Mouse (Mus musculus) forebrain, embryonic 15.5 days (tissue): ENCODE measurements around the gene Sympk. TPM values are rescaled to one million over a fixed set of nuclear protein-coding genes. Genes with fewer than 3 reads are reported as not detected.

Experiments
- ATAC-seq: fragments of 200-750 bp; cut with Nextera tagmentation; replicated peaks from 2 replicates; pipeline ENCODE4 v1.8.0; 2017; ENCODE audit warnings: mild to moderate bottlenecking, moderate TSS enrichment, moderate library complexity
- H3K27ac ChIP-seq: fragments of 300-500 bp; sonication (generic); replicated peaks from 2 replicates; pipeline ENCODE4 v1.5.1; 2015; ENCODE audit warnings: mild to moderate bottlenecking, inconsistent platforms
- H3K27me3 ChIP-seq: fragments of 300-500 bp; sonication (generic); 2 replicates; pipeline ENCODE4 v1.6.1; 2015; ENCODE audit warnings: inconsistent platforms
- H3K36me3 ChIP-seq: fragments of 300-500 bp; sonication (generic); 2 replicates; pipeline ENCODE4 v1.6.1; 2015; ENCODE audit warnings: mild to moderate bottlenecking, inconsistent platforms
- H3K4me1 ChIP-seq: fragments of 300-500 bp; sonication (generic); 2 replicates; pipeline ENCODE4 v1.6.1; 2015; ENCODE audit warnings: inconsistent platforms
- H3K4me2 ChIP-seq: fragments of 300-500 bp; sonication (generic); replicated peaks from 2 replicates; pipeline ENCODE4 v1.6.1; 2015; ENCODE audit warnings: mild to moderate bottlenecking, inconsistent platforms
- H3K4me3 ChIP-seq: fragments of 300-500 bp; sonication (generic); 2 replicates; pipeline ENCODE4 v1.5.1; 2015; ENCODE audit warnings: mild to moderate bottlenecking, inconsistent platforms
- H3K9ac ChIP-seq: fragments of 300-500 bp; sonication (generic); replicated peaks from 2 replicates; pipeline ENCODE4 v1.6.1; 2015; ENCODE audit warnings: mild to moderate bottlenecking, inconsistent platforms
- H3K9me3 ChIP-seq: fragments of 300-500 bp; sonication (generic); 2 replicates; pipeline ENCODE4 v1.6.1; 2016; ENCODE audit warnings: inconsistent platforms
- WGBS: fragments of 180-500 bp; shearing (Covaris S2); methylation state at CpG from one replicate; pipeline ENCODE4 v1.1.7; 2015; ENCODE audit warnings: mixed read lengths; 5-methylcytosine and 5-hydroxymethylcytosine counted together
- polyA plus RNA-seq: library from polyadenylated mRNA; unstranded; fragments of >200 nt; fragmentation: Nextera tagmentation; extraction: Ambion mirVana; gene quantifications from 2 replicates; pipeline ENCODE4 v1.2.1, GENCODE M21; 2015

Sympk gene
- polyA plus RNA-seq, 1 experiment from 2014 or later = 35.4 TPM

DNA sequence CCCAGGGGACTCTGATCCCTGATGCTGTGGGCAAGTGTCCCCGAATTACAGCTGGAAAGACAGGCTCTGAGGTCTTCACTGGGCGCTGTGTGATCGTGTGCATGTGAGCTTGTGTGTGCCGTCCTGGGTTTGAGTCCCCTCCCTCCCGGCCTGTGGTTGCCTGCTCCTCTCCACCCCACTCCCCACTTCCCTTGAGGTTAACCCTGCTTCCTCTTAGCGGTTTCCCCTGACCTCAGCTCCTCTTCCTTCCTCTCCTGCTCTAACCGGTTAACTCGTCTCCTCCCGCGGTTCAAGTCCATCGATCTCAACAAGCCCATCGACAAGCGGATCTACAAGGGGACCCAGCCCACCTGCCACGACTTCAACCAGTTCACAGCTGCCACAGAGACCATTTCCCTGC is 53.6 kb downstream of the Sympk start:
- 84% methylated on average over 14 of the region's 14 CpGs for WGBS
- Histone ChIP-seq H3K9me3 (no peaks in the 10 kb centered on the region), H3K4me2 (peak overlapping the region; percentile 97), H3K27me3 (no peaks in the 10 kb centered on the region), H3K27ac (no peak overlapping the region), H3K9ac (no peak overlapping the region), H3K4me1 (peaks cover 23% of the 10 kb centered on the region), H3K36me3 (peaks cover 47% of the 10 kb centered on the region), H3K4me3 (peak overlapping the region; percentile 95)
- no peak for ATAC-seq

DNA sequence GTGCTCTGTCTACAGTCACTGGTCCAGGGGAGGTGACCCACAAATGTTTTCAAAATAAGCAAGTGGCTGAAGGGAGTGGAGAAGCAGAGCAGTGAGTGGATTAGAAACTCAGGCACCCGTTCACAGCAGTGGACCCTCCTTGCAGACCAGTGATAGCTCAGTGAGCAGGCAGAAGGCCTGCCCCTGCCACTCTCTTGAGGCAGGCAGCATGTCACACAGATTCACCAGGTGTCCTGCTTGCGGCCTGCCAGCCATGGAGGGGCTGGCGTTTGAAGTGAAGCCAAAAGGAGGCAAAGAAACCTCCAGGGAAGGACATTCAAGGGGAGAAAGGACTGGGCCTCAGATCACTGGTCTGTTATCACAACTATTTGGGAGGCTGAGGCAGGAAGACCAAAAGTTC is 54.6 kb downstream of the Sympk start:
- Histone ChIP-seq H3K9ac (no peak overlapping the region), H3K27me3 (no peaks in the 10 kb centered on the region), H3K9me3 (no peaks in the 10 kb centered on the region), H3K4me2 (no peak overlapping the region), H3K27ac (no peak overlapping the region), H3K36me3 (peaks cover 52% of the 10 kb centered on the region), H3K4me1 (peaks cover 23% of the 10 kb centered on the region), H3K4me3 (no peak overlapping the region)
- no peak for ATAC-seq
- WGBS = 81% methylated on average over 3 of the region's 3 CpGs

DNA sequence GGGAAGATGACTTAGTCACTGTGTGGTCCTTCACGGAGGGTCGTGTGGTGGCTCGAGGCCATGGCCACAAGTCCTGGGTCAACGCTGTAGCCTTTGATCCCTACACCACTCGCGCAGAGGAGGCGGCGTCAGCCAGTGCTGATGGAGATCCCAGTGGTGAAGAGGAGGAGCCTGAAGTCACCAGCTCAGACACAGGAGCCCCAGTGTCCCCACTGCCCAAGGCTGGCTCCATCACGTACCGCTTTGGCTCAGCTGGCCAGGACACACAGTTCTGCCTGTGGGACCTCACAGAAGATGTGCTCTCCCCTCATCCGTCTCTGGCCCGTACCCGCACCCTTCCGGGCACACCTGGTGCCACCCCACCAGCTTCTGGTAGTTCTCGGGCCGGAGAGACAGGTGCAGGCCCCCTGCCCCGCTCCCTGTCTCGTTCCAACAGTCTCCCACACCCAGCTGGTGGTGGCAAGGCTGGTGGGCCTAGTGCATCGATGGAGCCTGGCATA is 56.3 kb downstream of the Sympk start:
- Histone ChIP-seq H3K4me1 (peaks cover 18% of the 10 kb centered on the region), H3K27me3 (no peaks in the 10 kb centered on the region), H3K27ac (no peak overlapping the region), H3K4me2 (no peak overlapping the region), H3K9me3 (no peaks in the 10 kb centered on the region), H3K4me3 (no peak overlapping the region), H3K36me3 (peaks cover 52% of the 10 kb centered on the region), H3K9ac (no peak overlapping the region)
- ATAC-seq = no peak
- 91% methylated on average over 19 of the region's 19 CpGs for WGBS

DNA sequence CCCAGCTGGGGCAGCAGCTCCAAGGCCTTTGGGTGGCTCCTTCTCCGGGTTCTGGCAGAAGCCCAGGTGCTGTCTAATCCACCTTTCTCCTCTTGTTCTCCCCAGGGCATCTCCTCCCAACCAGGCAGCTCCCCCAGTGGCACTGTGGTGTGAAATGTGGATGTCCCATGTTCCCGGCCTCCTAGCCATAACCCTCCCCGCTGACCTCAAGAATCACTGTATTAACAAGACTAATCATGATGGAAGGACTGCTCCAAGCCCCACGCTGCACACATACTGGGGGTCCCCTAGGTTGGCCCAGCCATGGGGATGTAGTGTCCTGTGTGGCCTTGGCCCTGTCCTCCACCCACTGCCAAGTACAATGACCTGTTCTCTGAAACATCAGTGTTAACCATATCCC is 58.0 kb downstream of the Sympk start:
- no peak for ATAC-seq
- WGBS = 92% methylated on average over 4 of the region's 4 CpGs
- Histone ChIP-seq H3K9ac (no peak overlapping the region), H3K4me2 (no peak overlapping the region), H3K27me3 (no peaks in the 10 kb centered on the region), H3K4me1 (peaks cover 11% of the 10 kb centered on the region), H3K36me3 (peaks cover 52% of the 10 kb centered on the region), H3K27ac (no peak overlapping the region), H3K4me3 (no peak overlapping the region), H3K9me3 (no peaks in the 10 kb centered on the region)

DNA sequence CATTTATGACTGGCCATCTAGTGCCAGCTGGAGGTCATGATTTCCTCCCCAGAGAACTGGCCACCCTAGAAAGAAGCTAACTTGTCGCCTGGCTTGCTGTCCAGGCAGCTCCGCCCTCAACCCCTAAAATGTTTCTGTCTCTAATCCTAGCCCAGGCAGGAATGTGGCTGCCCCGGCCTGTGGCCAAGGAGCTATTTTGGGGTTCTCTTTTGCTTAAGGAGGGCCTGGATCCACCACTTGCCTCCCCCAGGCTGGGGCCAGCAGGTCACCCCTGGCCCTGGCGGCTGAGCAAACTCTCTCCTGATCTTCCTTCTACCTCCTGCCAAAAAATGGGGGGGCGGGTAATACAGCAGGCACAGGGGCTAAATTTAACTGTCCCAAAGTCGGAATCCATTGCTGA is 58.9 kb downstream of the Sympk start:
- no peaks in the 10 kb centered on the region for H3K27me3 ChIP-seq
- ATAC-seq = no peak
- no peaks in the 10 kb centered on the region for H3K9me3 ChIP-seq
- peaks cover 1% of the 10 kb centered on the region; the same call in 1 of the 2 replicates for H3K4me1 ChIP-seq
- no peak overlapping the region for H3K9ac ChIP-seq
- H3K4me2 ChIP-seq = no peak overlapping the region
- 67% methylated on average over 6 of the region's 6 CpGs for WGBS
- no peak overlapping the region for H3K4me3 ChIP-seq
- H3K27ac ChIP-seq = no peak overlapping the region
- peaks cover 54% of the 10 kb centered on the region for H3K36me3 ChIP-seq

DNA sequence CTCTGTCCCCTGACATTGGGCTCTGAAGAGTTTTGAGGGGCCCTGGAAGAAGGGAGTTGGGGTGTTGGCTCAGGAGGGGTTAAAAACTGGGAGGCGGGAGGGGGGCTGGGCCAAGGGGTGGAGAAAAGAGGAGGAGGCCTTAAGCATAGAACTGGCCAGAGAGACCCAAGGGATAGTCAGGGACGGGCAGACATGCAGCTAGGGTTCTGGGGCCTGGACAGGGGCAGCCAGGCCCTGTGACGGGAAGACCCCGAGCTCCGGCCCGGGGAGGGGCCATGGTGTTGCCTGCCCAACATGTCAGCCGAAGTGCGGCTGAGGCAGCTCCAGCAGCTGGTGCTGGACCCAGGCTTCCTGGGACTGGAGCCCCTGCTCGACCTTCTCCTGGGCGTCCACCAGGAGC is 59.5 kb downstream of the Sympk start, which contains the start of gene Dmpk:
Dmpk (plus strand) TSS at position 149 of the 400 bp plus-strand sequence.
- no peak for ATAC-seq
- H3K9ac ChIP-seq = no peak within 1 kb of the TSS
- WGBS = 47% methylated on average over 10 of the region's 10 CpGs
- no peak within 1 kb of the TSS for H3K27ac ChIP-seq
- no peak within 1 kb of the TSS for H3K4me3 ChIP-seq
- H3K9me3 ChIP-seq = no peaks in the 10 kb centered on the region
- no peaks in the 10 kb centered on the region for H3K27me3 ChIP-seq
- H3K4me2 ChIP-seq = no peak within 1 kb of the TSS
- no peaks in the 10 kb centered on the region for H3K4me1 ChIP-seq
- H3K36me3 ChIP-seq = peaks cover 54% of the 10 kb centered on the region

DNA sequence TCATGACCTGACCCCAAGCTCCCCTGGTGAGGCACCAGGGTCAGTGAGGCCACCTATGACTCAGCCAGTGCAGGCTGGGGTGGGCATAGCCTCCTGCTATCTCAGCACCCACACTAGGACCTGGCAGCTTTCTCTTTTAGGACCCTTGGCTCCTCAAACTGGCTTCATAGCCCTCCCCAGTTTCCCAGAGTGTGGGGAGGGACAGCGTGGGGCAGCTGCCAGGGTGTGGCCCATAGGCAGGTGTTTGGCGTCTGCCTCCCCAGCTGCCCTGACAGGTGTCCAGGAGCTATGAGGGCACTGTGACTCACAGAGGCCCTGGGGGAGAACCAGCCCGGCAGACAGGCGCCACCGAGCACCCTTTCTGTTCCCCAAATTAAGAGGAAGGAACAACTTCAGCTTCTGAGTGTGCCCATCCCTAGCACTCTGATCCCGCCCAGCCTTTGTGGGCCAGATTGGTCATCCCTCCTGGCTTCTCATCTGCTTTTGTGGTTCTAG is 60.1 kb downstream of the Sympk start:
- Histone ChIP-seq H3K9ac (no peak overlapping the region), H3K4me3 (no peak overlapping the region), H3K27ac (no peak overlapping the region), H3K9me3 (no peaks in the 10 kb centered on the region), H3K4me1 (no peaks in the 10 kb centered on the region), H3K36me3 (peaks cover 51% of the 10 kb centered on the region), H3K4me2 (no peak overlapping the region), H3K27me3 (no peaks in the 10 kb centered on the region)
- ATAC-seq = no peak
- 79% methylated on average over 6 of the region's 6 CpGs for WGBS

DNA sequence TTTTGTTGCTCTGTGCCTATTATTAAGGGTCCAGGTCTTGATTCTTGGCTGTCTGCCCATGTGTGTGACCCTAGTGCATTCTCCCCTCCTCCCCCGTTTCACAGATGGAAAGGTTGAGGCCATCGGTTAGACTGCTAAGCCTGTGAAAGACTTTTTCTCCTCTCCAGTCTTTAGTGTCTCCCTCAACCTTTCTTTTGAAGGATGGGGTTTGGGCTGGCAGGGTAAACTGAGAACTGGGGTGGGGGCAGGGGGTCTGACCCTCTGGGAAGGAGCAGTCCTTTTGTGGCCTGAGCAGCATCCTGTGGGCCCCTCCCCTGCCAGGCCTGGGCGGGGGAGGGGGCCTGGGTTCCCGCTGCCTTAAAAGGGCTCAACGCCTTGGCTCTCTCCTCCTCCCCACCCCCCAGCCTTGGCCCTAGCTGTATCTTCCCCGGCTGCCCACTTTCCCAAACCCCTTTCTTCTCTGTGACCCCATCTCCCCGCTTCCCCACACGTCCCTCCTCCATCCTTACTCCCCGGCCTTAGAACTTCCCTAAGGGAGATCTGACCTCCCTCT is 60.8 kb downstream of the Sympk start:
- no peaks in the 10 kb centered on the region for H3K9me3 ChIP-seq
- no peak overlapping the region for H3K27ac ChIP-seq
- H3K4me3 ChIP-seq = no peak overlapping the region
- no peak overlapping the region for H3K9ac ChIP-seq
- no peaks in the 10 kb centered on the region for H3K4me1 ChIP-seq
- ATAC-seq = no peak
- H3K4me2 ChIP-seq = no peak overlapping the region
- no peaks in the 10 kb centered on the region for H3K27me3 ChIP-seq
- WGBS = 34% methylated on average over 9 of the region's 9 CpGs
- H3K36me3 ChIP-seq = peaks cover 45% of the 10 kb centered on the region

DNA sequence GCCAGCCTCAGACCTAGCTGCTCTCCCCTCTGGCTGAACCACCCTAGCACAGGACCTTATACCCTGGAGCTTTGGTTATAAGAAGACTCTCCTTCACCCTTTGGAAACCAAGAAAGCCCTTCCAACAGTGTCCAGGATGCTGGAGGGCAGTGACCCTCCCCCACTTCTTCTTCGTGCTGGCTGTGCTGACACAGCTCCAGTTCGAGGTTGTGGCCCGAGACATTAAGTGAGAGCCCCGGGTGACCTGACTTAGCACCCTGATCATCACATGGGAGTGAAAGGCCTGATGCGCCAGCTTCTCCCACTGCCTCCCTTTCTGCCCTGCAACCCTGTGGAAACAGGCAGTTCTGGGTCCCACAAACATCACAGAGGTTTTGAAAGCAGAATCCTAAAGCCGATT is 61.3 kb downstream of the Sympk start:
- Histone ChIP-seq H3K4me3 (no peak overlapping the region), H3K27me3 (no peaks in the 10 kb centered on the region), H3K4me1 (no peaks in the 10 kb centered on the region), H3K4me2 (no peak overlapping the region), H3K9ac (no peak overlapping the region), H3K9me3 (no peaks in the 10 kb centered on the region), H3K36me3 (peaks cover 41% of the 10 kb centered on the region), H3K27ac (no peak overlapping the region)
- 17% methylated on average over 6 of the region's 6 CpGs for WGBS
- ATAC-seq = no peak

DNA sequence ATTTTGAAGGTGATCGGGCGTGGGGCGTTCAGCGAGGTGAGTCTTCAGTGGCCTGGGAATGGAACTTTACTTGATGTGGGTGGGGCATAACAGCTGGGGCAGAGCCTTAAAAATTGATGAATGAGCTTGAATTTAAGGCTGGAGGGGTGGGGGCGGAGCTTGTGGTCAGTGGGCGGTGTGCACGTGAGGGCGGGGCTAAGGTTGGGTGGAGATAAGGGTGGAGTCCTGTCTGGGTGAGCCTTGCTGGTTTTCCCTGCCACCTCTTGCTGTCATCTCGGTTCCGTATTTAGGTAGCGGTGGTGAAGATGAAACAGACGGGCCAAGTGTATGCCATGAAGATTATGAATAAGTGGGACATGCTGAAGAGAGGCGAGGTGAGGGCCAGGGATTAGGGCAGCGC is 61.9 kb downstream of the Sympk start:
- no peak overlapping the region for H3K4me2 ChIP-seq
- H3K4me3 ChIP-seq = no peak overlapping the region
- H3K9me3 ChIP-seq = no peaks in the 10 kb centered on the region
- 22% methylated on average over 14 of the region's 14 CpGs for WGBS
- no peaks in the 10 kb centered on the region for H3K4me1 ChIP-seq
- peaks cover 42% of the 10 kb centered on the region for H3K36me3 ChIP-seq
- no peak overlapping the region for H3K27ac ChIP-seq
- no peaks in the 10 kb centered on the region for H3K27me3 ChIP-seq
- no peak for ATAC-seq
- no peak overlapping the region for H3K9ac ChIP-seq

DNA sequence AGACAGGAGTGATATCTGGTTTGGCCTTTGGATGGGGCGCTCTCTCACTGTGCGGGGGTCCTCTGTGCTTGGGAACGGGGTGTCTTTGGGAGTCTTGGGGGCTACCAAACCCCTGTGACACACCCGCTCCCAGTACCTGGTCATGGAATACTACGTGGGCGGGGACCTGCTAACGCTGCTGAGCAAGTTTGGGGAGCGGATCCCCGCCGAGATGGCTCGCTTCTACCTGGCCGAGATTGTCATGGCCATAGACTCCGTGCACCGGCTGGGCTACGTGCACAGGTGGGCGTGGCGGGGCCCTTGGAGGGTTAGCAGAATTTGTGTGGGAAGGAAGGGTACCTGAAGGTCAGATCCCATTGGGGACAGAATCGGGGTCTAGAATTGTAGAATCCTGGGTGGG is 62.6 kb downstream of the Sympk start:
- peaks cover 38% of the 10 kb centered on the region for H3K36me3 ChIP-seq
- 60% methylated on average over 18 of the region's 18 CpGs for WGBS
- no peak overlapping the region for H3K4me2 ChIP-seq
- no peak overlapping the region for H3K27ac ChIP-seq
- no peak overlapping the region for H3K9ac ChIP-seq
- ATAC-seq = no peak
- H3K9me3 ChIP-seq = no peaks in the 10 kb centered on the region
- no peak overlapping the region for H3K4me3 ChIP-seq
- H3K4me1 ChIP-seq = no peaks in the 10 kb centered on the region
- H3K27me3 ChIP-seq = no peaks in the 10 kb centered on the region

DNA sequence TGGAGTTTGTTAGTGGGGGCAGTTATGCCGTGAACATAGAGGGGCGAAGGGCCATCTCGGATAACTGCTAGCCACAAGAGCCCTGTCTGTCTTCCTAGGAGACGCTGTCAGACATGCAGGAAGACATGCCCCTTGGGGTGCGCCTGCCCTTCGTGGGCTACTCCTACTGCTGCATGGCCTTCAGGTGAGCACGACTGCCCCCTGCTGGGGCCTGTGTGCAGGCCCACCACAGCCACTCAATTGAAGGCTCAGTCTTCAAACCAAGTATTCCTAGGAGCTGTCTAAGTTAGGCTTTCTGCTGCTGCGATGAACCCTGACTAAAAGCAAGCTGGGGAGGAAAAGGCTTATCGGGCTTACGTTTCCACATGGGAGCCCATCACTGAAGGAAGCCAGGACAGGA is 64.6 kb downstream of the Sympk start:
- peaks cover 17% of the 10 kb centered on the region for H3K4me1 ChIP-seq
- no peaks in the 10 kb centered on the region for H3K9me3 ChIP-seq
- H3K27ac ChIP-seq = no peak overlapping the region
- H3K27me3 ChIP-seq = no peaks in the 10 kb centered on the region
- 40% methylated on average over 10 of the region's 10 CpGs for WGBS
- H3K4me2 ChIP-seq = no peak overlapping the region
- peaks cover 24% of the 10 kb centered on the region for H3K36me3 ChIP-seq
- ATAC-seq = no peak
- no peak overlapping the region for H3K9ac ChIP-seq
- H3K4me3 ChIP-seq = no peak overlapping the region

DNA sequence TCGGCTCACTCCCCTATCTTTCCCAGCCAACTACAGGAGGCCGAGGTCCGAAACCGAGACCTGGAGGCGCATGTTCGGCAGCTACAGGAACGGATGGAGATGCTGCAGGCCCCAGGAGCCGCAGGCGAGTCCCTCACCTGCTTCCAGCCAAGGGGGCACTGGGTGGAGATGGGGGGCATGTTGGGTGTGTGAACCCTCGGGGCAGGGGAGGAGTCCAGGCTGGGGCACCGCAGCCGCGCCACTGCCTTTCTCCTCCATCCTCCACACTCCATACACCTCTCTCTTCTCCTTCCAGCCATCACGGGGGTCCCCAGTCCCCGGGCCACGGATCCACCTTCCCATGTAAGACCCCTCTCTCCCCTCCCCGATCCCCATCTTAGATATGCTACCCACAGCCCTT is 67.7 kb downstream of the Sympk start:
- peaks cover 46% of the 10 kb centered on the region for H3K4me1 ChIP-seq
- H3K27ac ChIP-seq = no peak overlapping the region
- no peaks in the 10 kb centered on the region for H3K9me3 ChIP-seq
- no peaks in the 10 kb centered on the region for H3K27me3 ChIP-seq
- H3K36me3 ChIP-seq = peaks cover 24% of the 10 kb centered on the region
- no peak for ATAC-seq
- H3K4me2 ChIP-seq = peak overlapping the region; percentile 99; the same call in 1 of the 2 replicates
- H3K9ac ChIP-seq = no peak overlapping the region
- WGBS = 38% methylated on average over 17 of the region's 17 CpGs
- H3K4me3 ChIP-seq = no peak overlapping the region
